Mouse (Mus musculus) adrenal gland, postnatal 36 days (tissue): ENCODE measurements around the gene Zfp598. TPM values are rescaled to one million over a fixed set of nuclear protein-coding genes. Genes with fewer than 3 reads are reported as not detected.
A peak's percentile ranks its signal among the peaks of the same experiment; 100 is the strongest.
"Not testable (repeated sequence)": the region's sequence is repeated elsewhere in the genome, so short reads cannot be mapped to it uniquely, and the experiment has no call there.

Experiments used
- DNase-seq, 2 experiments: peaks; one replicate each; pipeline ENCODE4 v3.0.0; 2021; ENCODE audit warnings: mixed read lengths in 1 of 2
- total RNA-seq, 2 experiments: library from RNA; stranded (reverse); gene quantifications; 2 replicates each; pipeline ENCODE4 v1.2.3; 2021

Zfp598 gene
- total RNA-seq, 2 experiments from 2014 or later = 47.5 to 51.1 TPM

DNA sequence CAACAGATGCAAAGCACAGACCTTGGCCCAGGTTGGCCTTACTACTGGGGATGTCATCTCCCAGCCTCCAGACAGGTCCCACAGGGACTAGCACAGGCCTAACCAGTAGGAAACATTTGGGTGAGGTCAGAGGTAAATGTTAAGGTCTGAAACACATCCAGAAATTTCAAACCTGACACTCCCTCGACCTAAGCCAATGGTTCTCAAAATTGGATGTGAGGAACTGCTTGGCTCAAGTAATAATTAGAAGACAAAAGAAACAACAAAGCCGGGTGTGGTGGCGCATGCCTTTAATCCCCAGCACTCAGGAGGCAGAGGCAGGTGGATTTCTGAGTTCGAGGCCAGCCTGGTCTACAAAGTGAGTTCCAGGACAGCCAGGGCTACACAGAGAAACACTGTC is 23.1 kb upstream of the Zfp598 start:
- no peak for DNase-seq

DNA sequence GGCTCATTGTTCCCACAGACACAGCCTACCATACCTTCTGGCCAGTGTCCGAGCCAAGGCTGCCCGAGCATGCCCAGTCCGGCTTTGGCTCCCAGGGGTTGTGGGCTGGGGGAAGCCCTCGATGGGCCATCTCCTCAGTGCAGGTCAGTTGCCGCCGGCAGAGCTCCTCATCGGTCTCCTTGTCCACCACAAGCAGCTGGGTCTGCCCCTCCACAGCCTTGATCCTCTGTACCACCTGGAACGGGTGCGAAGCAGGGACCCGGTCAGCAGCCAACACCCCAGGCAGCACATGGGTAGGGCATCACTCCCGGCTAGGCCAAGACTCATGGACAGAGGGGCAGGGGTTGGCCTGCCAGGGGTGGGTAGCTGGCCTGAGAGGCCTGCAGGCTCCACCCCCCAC is 22.0 kb upstream of the Zfp598 start:
- DNase-seq = no peak

DNA sequence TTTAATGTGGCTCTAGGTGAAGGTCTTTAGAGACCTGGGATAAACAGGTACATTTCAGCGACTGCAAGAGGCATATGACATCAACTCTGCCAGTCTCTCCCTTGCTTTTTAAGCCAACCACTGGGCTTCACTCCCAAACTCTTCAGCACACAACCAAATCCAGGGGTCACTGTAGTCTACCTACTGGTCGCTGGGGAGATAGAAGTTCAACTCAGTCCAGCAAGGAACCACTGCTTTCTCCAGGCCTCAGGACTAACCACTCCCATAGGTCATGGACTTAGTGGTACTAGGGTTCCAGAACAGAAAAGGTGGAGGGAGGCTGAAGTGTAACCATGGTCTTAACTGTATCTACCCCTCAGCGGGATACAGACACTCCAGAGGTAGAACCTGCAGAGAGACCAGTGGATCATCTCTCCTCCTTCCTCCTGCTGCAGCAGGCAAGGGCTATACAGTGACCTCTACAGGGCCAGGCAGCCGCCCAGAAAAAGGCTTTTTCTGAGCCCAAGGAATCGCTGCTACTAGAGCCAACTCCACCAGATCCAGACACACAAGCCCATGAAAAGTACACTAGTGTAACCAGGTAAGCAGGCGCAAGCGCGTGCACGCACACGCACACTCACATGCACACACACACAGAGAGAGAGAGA is 20.6 kb upstream of the Zfp598 start:
- DNase-seq = no peak

DNA sequence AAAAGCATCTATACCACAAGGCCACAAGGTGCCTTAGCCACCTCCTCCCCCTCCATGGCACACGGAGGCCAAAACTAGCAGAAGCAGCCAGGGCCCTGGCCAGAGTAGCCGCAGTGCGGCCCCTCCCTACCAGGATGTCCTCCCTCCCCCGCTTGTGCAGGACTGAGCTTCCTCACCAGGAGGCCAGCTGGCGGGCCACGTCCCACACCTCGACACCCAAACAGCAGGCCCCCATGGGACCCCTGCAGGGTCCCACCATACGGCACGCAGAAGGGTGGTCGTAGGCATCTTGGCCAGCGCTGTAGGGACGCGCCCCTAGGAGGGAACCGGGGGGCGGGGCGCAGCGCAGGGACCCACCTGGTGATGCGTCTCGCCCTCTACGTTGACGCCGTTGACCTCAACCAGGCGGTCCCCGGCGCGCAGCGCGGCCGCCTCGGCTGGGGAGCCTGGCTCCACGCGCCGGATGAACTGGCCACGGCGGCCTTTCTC is 19.9 kb upstream of the Zfp598 start:
- DNase-seq = peak; percentile 60 to 74

DNA sequence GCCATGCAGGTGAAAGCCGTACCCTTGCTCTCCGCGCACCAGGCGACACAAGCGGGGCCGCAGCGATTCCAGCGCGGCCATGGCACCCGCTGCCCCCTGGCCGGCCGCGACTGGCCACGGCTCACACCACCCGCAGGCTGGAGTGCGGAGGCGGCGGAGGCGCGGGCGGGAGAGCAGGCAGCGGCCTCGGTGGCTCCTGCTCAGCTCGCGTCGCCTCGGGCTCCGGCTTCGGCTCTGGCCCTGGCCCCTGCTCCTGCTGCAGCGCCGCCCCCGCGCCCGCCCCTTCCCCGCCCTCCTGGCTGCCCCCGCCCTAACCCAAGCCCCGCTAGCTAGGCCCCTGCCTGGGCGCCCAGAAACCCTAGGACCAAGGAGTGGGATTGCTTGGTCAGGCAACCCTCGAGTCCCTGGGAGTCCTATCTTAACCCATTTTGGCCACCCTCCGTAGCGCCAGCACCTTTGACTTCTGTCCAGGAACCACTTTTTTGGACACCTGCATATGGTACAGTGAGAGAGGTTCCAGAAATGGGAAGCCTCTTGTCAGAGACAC is 19.3 kb upstream of the Zfp598 start, which contains the start of gene Slc9a3r2:
TSS of gene Slc9a3r2 (minus strand) at position 258 of the 547 bp plus-strand sequence.
- DNase-seq = peak; percentile 79 to 86

DNA sequence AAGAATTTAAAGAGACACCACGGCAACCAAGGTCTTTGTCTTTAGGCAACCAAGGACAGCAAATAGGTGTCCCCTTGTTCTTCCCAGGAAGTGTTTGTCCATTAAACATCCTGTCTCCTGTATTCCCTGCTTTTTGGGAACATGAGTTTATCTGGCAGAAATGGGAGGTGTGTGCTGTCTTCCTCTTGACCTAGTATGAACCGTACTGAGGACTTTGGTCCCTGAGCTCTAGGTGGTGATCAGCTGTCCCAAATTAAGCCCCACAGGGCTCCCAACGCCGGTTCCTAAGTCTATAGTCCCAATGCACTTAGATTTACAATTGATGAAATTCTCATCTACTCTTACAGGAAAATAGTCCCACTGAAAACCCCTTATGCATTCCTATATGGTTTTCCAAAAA is 18.7 kb upstream of the Zfp598 start:
- no peak for DNase-seq

DNA sequence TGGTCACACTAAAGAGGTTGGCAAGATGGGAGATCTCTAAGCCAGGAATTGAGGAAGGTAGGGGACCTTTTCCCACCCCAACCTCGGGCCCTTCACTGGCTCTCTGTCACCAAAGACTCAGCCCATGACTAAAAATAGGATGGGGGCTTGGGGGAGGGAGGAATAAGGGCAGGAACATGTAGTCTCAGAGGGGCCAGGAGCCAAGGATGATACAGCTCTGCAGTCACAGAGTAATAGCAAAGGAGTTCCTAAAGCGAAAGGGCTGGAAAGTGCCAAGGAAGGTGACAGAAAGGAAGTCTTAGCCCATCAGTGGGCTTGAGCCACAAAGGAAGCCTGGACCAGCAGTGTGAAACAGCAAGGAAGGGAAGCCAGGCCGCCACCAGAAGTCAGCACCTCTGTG is 17.7 kb upstream of the Zfp598 start:
- DNase-seq = no peak

DNA sequence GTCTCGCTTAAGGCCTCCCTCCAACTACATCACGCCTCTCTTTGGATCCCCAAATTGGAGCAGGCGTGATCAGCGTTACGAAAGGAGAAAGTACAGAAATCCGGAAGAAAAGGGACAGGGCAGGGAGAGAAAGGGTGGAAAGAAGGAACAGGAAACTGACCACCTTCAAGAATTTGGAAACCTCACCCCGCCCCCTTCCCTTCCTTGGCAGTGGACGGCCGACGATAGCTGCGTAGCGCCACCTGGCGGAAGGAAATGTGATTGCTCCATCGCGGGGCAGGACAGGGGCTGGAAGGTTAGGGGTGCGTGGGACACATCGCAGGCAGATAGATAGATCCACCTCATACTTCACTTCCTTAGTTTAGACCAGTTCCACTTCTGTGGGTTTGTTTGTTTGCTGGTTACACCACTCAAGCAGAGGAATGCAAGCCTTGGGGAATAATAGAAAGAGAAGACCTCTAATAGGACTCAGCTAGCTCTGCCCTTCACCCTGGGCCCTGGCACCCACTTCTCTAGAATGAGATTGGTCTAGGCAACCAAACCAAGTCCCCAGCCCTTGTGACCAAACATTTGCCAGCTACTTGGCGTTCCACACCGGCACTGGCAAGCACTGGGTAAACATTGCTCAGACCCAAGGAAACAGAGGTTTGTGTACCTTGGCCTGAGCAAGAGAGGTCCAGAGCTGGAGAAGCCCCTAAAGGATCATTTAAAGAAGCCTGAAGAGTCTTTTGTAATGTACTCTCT is 15.3 kb upstream of the Zfp598 start:
- DNase-seq = peak; percentile 78 to 85

DNA sequence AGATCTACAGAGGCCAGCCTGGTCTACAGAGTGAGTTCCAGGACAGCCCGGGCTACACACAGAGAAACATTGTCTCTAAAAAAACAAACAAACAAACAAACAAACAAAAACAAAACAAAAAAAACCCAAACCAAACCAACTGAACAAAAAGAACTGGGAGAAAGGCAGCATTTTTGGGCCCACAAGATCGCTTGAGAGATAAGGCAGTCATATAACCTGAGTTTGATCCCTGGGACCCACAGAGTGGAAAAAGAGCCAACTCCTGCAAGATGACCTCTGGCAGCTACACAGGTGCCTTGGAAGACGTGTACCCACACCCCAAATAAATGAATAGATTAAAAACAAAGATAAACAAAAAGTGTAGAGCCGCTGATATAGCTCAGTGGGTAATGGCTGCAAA is 14.5 kb upstream of the Zfp598 start:
- no peak for DNase-seq

DNA sequence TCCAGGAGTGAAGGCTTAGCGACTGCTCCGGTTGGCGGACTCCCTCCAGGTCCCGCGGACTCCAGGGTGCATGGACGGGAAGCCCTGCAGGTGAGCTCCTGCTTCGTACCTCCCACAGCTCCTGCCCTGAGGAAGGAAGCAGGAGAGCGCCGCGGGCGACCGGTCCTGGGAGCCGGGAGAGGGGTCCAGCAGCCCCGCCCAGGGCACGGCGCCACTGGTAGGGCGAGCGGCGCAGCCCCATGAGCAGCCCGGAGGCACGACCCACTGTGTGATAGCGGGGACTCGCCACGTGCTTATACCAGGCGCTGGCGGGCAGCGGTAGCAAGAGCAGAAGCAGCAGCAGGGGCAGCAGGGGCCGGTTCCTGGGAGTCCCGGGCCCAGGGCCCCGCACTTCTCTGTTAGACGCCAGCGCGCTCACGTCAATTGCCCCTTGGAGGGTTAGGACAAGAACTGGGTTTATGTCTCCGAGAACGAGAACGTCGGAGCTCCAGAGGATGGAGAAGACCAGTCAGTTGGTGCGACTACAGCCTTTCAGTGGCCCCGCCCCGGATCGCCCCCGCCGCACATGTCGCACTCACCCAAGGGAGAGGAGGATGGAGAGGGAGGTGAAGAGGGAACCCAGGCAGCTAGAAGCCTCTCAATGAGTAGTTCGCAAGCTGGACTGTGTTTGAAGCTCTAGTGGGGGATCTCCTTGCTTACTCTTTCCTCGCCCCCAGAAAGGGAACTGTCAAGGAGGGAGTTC is 11.3 kb upstream of the Zfp598 start, which contains the start of gene Npw:
TSS of gene Npw (minus strand) at position 441 of the 742 bp plus-strand sequence.
- peak in 1 of 2 experiments; percentile 32 for DNase-seq

DNA sequence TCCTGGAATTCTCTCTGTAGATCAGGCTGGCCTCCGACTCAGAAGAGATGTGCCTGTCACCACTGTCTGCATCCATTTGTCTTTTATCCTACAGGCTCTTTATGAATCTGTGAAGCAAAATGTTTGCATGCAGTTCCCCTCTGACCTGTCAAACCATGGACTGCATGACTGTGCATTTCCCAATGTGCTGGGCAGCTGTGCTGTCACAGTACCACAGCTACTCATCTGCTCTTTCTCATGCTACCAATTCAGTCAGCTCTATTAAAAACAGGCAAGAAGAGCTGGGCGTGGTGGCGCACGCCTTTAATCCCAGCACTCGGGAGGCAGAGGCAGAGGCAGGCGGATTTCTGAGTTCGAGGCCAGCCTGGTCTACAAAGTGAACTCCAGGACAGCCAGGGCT is 2.5 kb upstream of the Zfp598 start:
- not testable (repeated sequence) for DNase-seq

DNA sequence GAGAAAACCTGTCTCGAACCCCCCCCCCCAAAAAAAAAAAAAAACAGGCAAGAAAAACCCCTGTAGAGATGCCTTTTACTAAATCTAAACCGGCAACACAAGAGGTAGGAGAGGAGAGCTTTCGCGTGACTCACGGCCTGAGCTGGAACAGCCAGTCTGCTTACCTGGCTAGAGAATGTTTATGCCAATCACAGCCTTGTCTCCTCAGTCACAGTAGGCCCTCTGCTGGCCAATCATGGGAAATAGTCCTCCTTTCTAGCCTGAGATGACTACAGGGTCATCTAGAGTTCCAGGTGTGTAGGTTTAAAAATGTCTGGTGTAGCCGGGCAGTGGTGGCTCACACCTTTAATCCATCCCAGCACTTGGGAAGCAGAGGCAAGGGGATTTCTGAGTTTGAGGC is 2.1 kb upstream of the Zfp598 start:
- peak; percentile 61 to 75 for DNase-seq

DNA sequence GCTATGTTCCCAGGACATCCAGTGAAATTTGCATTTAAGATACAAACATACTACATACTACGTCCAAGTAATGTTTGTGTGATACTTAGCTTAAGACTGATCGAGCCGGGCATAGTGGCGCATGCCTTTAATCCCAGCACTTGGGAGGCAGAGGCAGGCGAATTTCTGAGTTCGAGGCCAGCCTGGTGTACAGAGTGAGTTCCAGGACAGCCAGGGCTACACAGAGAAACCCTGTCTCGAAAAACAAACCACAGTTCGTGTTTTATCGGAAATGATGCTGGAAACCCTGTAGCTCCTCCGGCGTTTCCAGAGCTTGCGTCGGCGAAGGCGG is 308 bp upstream of the Zfp598 start:
- not testable (repeated sequence) for DNase-seq

DNA sequence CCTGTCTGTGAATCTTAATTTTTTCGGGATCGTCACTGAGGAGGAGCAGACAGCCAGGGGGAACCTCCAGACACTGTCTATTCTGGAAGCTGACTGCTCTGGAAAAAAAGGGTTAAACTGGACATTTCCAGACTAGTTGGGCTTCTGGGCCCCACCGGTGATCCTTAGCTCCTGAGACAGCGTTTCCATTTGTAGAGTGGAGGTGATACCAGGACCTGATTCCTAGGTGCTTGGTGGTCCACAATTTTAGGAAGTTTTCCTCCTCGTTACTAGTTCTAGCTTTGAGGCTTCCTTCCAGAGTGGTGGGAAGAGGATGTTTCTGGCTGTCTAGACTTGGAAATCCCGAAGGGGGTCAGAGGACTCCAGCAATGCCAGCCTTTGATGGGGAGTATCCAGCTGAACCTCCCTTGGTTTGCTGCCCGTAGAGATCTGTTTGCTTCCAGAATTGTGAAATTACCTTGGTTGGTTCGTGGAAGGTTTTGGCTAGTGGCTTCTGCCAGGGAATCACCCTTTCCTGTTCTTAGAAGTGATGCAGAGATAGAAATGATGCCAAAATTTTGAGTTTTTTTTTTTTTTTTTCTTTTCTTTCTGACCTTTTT is 858 bp downstream of the Zfp598 start:
- no peak for DNase-seq

DNA sequence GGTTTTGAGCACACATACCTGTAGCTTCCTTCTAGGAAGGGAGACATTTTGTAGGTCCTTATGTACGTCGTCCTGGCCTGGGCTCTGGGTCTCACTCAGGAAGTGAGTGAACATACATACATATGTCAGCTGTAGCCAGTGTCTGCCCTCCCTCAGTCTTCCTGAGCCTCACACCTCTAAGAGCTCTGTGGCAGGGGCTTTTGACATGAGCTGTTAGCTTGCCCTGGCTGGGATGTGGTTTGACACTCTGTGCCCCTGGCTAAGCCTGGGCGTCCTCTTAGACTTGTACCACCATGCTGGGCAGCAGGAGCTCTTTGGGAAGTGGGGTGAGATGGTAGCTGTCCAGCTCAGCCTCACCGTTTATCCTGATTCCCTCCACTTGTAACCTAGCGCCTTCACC is 1.9 kb downstream of the Zfp598 start:
- DNase-seq = no peak

DNA sequence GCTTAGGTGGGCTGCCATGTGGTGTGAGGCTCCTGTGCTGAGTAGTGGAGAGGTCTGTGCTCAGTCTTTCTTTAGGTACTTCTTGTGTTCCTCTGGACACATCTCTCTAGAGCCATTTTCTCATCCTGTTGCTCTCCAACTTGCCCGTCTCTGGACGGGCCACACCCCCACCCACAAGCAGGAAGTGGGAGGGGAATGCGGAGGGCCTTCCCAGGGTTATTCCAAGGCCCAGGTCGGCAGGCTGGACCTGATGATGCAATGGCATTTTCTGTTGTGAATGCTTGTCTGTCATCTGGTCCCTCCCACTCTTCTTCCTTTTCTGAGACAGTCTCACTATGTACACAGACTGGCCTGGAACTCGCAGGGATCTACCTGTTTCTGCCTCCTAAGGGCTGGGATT is 2.7 kb downstream of the Zfp598 start:
- peak; percentile 81 to 82 for DNase-seq

DNA sequence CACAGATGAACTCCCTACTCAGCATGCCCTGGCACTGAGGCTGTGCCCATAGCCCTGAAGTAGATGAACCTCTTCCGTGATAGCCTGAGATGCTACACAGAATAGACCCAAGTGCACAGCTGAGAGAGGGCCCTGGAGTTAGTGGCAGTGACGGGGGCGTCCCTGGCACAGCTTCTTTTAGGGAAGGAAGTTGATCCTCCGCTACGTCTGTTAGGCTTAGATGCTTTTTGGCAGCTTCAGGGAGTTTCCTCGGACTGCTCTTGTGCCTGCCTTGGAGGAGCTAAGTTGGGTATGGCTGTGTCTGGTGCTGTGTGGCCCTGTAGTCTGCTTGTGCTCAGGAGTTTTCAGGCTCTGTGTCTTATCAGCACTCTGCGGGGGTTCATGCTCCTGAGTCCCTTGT is 4.8 kb downstream of the Zfp598 start:
- no peak for DNase-seq

DNA sequence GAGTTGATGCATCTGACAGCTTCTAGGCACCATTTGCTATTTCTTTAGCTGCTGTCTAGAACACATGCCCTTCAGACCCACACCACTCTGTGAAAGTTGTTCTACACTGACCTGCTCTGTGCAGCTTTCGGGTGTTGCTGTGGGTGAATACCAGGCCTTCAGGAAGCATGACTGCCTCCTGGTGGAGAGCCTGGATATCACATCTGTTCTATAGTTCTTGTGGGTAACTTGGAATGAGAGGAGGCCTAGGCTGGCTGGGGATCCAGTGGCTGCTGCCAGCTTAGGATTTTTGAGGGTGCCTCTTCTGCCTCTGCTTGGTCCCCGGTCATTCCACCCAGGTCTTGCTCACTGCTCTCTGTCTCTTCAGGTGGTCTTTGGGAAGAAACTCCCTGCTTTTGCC is 6.7 kb downstream of the Zfp598 start:
- DNase-seq = peak; percentile 40 to 72

DNA sequence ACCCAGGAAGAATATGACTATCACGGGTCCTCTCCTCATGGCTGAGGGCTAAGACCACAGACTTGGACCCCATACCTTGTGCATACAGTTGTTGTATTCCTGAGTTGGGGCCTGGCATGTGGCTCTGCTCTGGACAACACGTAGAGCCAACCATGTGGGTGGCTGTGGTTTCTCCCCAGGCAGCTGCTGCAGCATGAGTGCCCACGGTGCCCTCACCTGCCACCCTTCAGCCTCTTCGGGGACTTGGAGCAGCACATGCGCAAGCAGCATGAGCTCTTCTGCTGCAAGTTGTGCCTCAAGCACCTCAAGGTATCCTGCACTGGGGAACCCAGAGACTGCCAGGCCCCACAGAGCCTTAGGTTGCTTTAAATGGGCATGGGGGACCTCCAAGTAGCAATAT is 7.4 kb downstream of the Zfp598 start:
- no peak for DNase-seq

DNA sequence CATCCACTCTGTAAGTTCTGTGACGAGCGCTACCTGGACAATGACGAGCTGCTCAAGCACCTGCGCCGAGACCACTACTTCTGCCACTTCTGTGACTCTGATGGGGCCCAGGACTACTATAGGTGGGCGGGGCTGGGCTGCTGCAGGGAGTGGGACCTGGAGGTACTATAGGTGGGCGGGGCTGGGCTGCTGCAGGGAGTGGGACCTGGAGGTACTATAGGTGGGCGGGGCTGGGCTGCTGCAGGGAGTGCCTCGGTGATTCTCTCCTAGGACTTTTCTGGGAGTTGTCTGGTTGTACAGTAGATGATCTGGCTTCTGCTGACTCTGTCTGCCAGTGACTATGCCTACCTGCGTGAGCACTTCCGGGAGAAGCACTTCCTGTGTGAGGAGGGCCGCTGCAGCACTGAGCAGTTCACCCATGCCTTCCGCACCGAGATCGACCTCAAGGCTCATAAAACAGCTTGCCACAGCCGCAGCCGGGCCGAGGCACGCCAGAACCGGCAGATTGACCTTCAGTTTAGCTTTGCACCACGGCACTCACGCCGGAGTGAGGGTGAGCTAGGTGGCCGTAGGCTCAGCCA is 8.1 kb downstream of the Zfp598 start:
- DNase-seq = no peak

DNA sequence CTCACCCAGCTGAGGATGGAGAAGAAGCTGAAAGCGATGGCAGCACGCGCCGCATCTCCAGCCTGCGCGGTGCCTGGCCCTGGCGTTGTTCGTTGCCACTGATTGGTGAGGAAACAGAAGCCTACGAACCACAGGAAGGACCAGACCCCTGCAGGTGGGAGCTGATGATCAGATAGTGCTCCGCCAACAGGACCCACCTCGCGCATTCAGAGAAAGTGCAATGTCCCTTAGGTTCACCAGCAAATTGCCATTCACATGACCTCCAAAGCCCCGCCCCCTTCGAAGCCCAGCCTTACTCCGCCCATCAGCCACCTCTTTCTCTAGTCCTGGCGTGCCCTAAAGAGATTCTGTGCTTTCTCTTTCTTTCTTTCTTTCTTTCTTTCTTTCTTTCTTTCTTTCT is 17.0 kb downstream of the Zfp598 start:
- peak; percentile 42 to 67 for DNase-seq

DNA sequence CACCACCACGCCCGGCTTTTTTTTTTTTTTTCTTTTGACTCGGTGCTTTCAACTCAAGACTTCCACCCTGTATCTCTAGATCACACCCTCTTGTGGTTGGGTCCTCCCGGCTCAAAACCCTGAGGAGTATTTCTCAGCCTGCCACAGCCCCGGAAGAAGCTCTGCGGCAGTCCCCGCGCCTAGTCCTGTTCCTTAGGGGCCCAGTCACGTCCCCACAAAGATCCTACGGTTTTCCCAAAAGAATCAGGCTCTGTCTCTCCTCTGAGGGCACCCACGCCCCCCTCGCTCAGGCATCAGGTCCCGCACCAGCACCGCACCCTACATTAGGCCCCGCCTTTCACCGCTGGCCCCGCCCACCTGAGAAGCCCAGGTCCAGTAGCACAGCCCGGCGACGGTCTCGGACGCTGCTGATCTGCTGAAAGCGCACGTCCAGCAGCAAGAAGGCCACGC is 17.7 kb downstream of the Zfp598 start:
- DNase-seq = peak; percentile 76 to 81
